In the genomic region with DNA sequence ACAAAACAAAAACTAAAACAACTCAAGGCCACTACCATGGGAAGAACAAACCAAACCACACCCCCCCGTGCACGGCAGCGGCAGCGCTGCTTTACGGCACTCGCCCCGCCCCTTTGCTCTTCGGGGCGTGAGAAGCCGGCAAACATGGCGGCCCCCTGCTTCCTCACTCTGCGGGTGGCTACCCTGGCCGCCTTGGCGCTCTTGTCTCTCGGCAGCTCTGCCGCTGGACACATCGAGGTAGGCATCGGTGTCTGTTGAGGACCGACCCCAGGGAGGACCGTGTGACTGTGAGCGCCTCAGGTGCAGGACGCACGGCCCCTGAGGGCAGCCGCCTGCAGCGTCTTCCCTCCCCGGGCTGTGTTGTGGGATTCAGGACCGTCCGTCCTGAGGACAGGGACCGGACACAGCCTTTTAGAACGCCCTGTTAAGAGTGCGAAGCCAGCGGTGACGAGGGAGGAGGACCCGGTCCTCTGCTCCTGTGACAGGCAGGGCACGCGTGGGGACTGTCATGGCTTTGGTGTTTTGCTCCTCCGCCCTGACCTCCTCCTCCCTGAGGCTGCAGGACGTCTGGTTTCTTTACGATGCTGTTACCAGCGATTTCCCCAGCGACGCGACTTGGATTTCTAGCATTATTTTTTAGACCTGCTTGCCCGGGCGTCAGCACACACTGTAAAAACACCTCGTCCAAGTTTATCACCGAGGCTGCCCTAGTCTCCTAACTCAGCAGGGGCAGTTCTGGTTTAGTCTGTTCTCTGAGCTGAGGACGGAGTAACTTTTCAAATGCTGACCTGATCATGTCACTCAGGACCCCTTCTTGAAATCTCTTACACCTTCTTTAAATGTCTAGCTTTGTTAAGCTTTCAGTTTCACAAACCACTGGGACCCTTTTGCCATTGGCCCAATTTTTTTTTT, we compare ENCODE assay signal across 8 mouse cellular contexts. TPM values are rescaled to one million over a fixed set of nuclear protein-coding genes. Genes with fewer than 3 reads are reported as not detected.
DNase-seq lines count a peak whose midpoint lies in the region; ATAC-seq and TF ChIP-seq lines count a peak whose summit lies in the region.

Gene Pigk, plus strand, starts transcription at position 110 of the 912 bp plus-strand sequence.

- no peaks in the 10 kb centered on the region for H3K9me3 ChIP-seq in G1E (replicated peaks)
- H3K9me3 ChIP-seq in forebrain, postnatal 0 days (ENCODE audit: low read length) = no peaks in the 10 kb centered on the region
- H3K9me3 ChIP-seq in lung, embryonic 16.5 days (ENCODE audit: control insufficient read depth, low read length) = no peaks in the 10 kb centered on the region

- H3K9ac ChIP-seq in forebrain, postnatal 0 days = peak within 1 kb of the TSS; percentile 90
- H3K9ac ChIP-seq in lung, embryonic 16.5 days (ENCODE audit: low read length) = peak within 1 kb of the TSS; percentile 91

- no peak for TF ChIP-seq CTCF in G1E (IDR thresholded peaks at IDR 0.05; ENCODE audit: low read depth, low read length)
- TF ChIP-seq CTCF in forebrain, postnatal 0 days (IDR thresholded peaks at IDR 0.05; ENCODE audit: low read depth) = no peak

- H3K4me2 ChIP-seq in forebrain, postnatal 0 days (ENCODE audit: low read depth) = peak within 1 kb of the TSS; percentile 80
- peak within 1 kb of the TSS; percentile 89 for H3K4me2 ChIP-seq in lung, embryonic 16.5 days (ENCODE audit: low read depth, low read length)

- peak; percentile 68 for DNase-seq in G1E (ENCODE audit: low spot score)
- peak; percentile 85 to 90 for DNase-seq in cerebellum, adult 18-20 months
- peak; percentile 93 for DNase-seq in forebrain, postnatal 0 days
- DNase-seq in heart, postnatal 4 days = peak; percentile 95
- DNase-seq in layer of hippocampus, adult 9-10 months (ENCODE audit: low spot score) = peak; percentile 54
- DNase-seq in ovary, postnatal 10 days (ENCODE audit: low spot score) = peak; percentile 67
- DNase-seq in thymus, postnatal 10 days (ENCODE audit: low spot score in 2 of 2) = peak; percentile 82 to 90

- H3K27me3 ChIP-seq in G1E (ENCODE audit: insufficient read depth, low read length) = 0 out of 2 replicates have a peak, but pooled peaks cover 2% of the 10 kb centered on the region
- no peaks in the 10 kb centered on the region for H3K27me3 ChIP-seq in forebrain, postnatal 0 days (ENCODE audit: insufficient read depth, low read length)
- H3K27me3 ChIP-seq in lung, embryonic 16.5 days (ENCODE audit: control insufficient read depth, insufficient read depth, low read depth, low read length) = no peaks in the 10 kb centered on the region

- 2% methylated on average over 48 of the region's 48 CpGs for WGBS in forebrain, postnatal 0 days
- WGBS in lung, embryonic 16.5 days = 1% methylated on average over 46 of the region's 48 CpGs

- peaks cover 14% of the 10 kb centered on the region for H3K4me1 ChIP-seq in G1E (ENCODE audit: insufficient read depth, low read depth, low read length)
- peaks cover 6% of the 10 kb centered on the region; the same call in 1 of the 2 replicates for H3K4me1 ChIP-seq in forebrain, postnatal 0 days (ENCODE audit: insufficient read depth)
- peaks cover 7% of the 10 kb centered on the region for H3K4me1 ChIP-seq in lung, embryonic 16.5 days (replicated peaks; ENCODE audit: control insufficient read depth, insufficient read depth, low read length)

- H3K36me3 ChIP-seq in G1E (replicated peaks) = peaks cover 16% of the 10 kb centered on the region
- H3K36me3 ChIP-seq in forebrain, postnatal 0 days (ENCODE audit: insufficient read depth) = no peaks in the 10 kb centered on the region
- H3K36me3 ChIP-seq in lung, embryonic 16.5 days (ENCODE audit: control insufficient read depth, insufficient read depth, low read length) = no peaks in the 10 kb centered on the region

- peak within 1 kb of the TSS; percentile 50 for H3K27ac ChIP-seq in forebrain, postnatal 0 days (ENCODE audit: low read depth, low read length)
- peak within 1 kb of the TSS; percentile 36; the same call in 1 of the 2 replicates for H3K27ac ChIP-seq in lung, embryonic 16.5 days (ENCODE audit: low read length)

- peak; percentile 64 for ATAC-seq in G1E (ENCODE audit: extremely low read depth, insufficient number of reproducible peaks, low FRiP score, poor library complexity, severe bottlenecking)
- peak; percentile 95 for ATAC-seq in forebrain, postnatal 0 days
- ATAC-seq in lung, embryonic 16.5 days (ENCODE audit: low read depth) = peak; percentile 94

- H3K4me3 ChIP-seq in G1E (ENCODE audit: low read depth, low read length) = peak within 1 kb of the TSS; percentile 98
- peak within 1 kb of the TSS; percentile 97 for H3K4me3 ChIP-seq in forebrain, postnatal 0 days (ENCODE audit: low read depth, low read length)
- H3K4me3 ChIP-seq in lung, embryonic 16.5 days (ENCODE audit: low read length) = peak within 1 kb of the TSS; percentile 99

RNA-seq across cellular contexts. Expression of gene Pigk, which starts in this region (rescaled TPM):
- total RNA-seq in G1E (2014; fragmentation: Nextera tagmentation) = 36.3 and 39.2 TPM in 2 replicates
- total RNA-seq in G1E (2017) = 27.7 and 34.2 TPM in 2 replicates
- 3.9 and 4.1 TPM in 2 replicates for polyA plus RNA-seq in G1E (2012)
- 29.7 and 31.8 TPM in 2 replicates for total RNA-seq in forebrain, postnatal 0 days (2014; rRNA removed)
- 41.1 and 46.0 TPM in 2 replicates for polyA plus RNA-seq in forebrain, postnatal 0 days (2015; fragmentation: Nextera tagmentation; extraction: Ambion mirVana)
- total RNA-seq in heart, postnatal 4 days (2021) = 10 to 100 TPM; 32.4 to 35.8 TPM
- polyA plus RNA-seq in lung, embryonic 16.5 days (2015; fragmentation: Nextera tagmentation; extraction: Ambion mirVana) = 34.1 and 50.3 TPM in 2 replicates

Comparison
In these comparisons a context has a peak if more than half of its experiments do, and no peak if none do; other contexts are left out.
1. Peak in every context shown above with its lines: DNase-seq, ATAC-seq, H3K4me3 ChIP-seq and H3K27ac ChIP-seq.